Comparison of ENCODE assay signal across 18 mouse cellular contexts in genomic region chr13:31782063-31782462, GRCm38 (mm10). TPM values are rescaled to one million over a fixed set of nuclear protein-coding genes. Genes with fewer than 3 reads are reported as not detected.
"Had no signal": no experiment of that assay in that cellular context is flagged by ENCODE, and none has a peak within 500 bp of the region (broad histone marks: within the 10 kb centered on the region; RNA-seq: fewer than 3 reads in every experiment).

No protein-coding gene starts in this region.

- DNase-seq: heart, postnatal 10 days; heart, postnatal 14 days; heart, postnatal 36 days; heart, postnatal 4 days; kidney, adult 11 months; kidney, adult 18-20 months; kidney, adult 2 months; kidney, adult 8-10 months; kidney, adult 9 months; kidney, postnatal 10 days; kidney, postnatal 14 days; kidney, postnatal 25 days; kidney, postnatal 36 days; kidney, postnatal 4 days; layer of hippocampus, adult 9-11 months; layer of hippocampus, postnatal 36 days had no signal

RNA-seq across cellular contexts. Expression of gene Foxc1, which starts 24.4 kb away (rescaled TPM):
- total RNA-seq: hematopoietic stem cell, adult 5-6 weeks had no signal
- polyA plus RNA-seq: inflammation-experienced regulatory T-cells, adult 6 months had no signal
